Mouse (Mus musculus) C2C12 (cell line): Measurements from ENCODE around the gene Ildr2. TPM values are rescaled to one million over a fixed set of nuclear protein-coding genes. Genes with fewer than 3 reads are reported as not detected.

Experiments used
- H3K27me3 ChIP-seq: one replicate; pipeline ENCODE4 v1.6.1; 2011; ENCODE audit not compliant: control insufficient read depth, insufficient read depth, insufficient read length
- H3K36me3 ChIP-seq: one replicate; pipeline ENCODE4 v1.6.1; 2011; ENCODE audit not compliant: control insufficient read depth, insufficient read depth
- H3K4me3 ChIP-seq: one replicate; pipeline ENCODE4 v1.5.1; 2011; ENCODE audit warnings: mild to moderate bottlenecking, control low read depth; ENCODE audit not compliant: poor library complexity, insufficient read depth, severe bottlenecking
- H3K79me2 ChIP-seq: one replicate; pipeline ENCODE4 v1.6.1; 2011; ENCODE audit not compliant: control insufficient read depth, insufficient read depth
- H3K79me3 ChIP-seq: one replicate; pipeline ENCODE4 v1.6.1; 2011; ENCODE audit warnings: low read depth, control low read depth
- H3ac ChIP-seq: one replicate; pipeline ENCODE3; 2011; ENCODE audit warnings: low read depth; ENCODE audit not compliant: control insufficient read depth, insufficient read length
- CEBPB ChIP-seq: IDR thresholded peaks from one replicate; pipeline ENCODE4 v1.6.1; 2011; ENCODE audit warnings: low read depth, mild to moderate bottlenecking, control low read depth, moderate library complexity
- CTCF ChIP-seq: IDR thresholded peaks from one replicate; pipeline ENCODE4 v1.5.1; 2011; ENCODE audit not compliant: control insufficient read depth, insufficient read depth, insufficient read length
- FOSL1 ChIP-seq: IDR thresholded peaks from one replicate; pipeline ENCODE4 v1.8.0; 2011; ENCODE audit warnings: mild to moderate bottlenecking, low read length; ENCODE audit not compliant: poor library complexity, insufficient read depth, severe bottlenecking
- MAX ChIP-seq: IDR thresholded peaks from one replicate; pipeline ENCODE4 v1.6.1; 2011; ENCODE audit warnings: mild to moderate bottlenecking, control low read depth
- MYOD1 ChIP-seq: IDR thresholded peaks from one replicate; pipeline ENCODE4 v1.6.1; 2011; ENCODE audit warnings: low read depth; ENCODE audit not compliant: control insufficient read depth, insufficient read length
- MYOG ChIP-seq: IDR thresholded peaks from one replicate; pipeline ENCODE4 v1.6.1; 2011; ENCODE audit not compliant: control insufficient read depth, insufficient read length; ENCODE audit errors: extremely low read depth
- USF1 ChIP-seq: IDR thresholded peaks from one replicate; pipeline ENCODE4 v1.6.1; 2011; ENCODE audit warnings: low read depth, mild to moderate bottlenecking, control low read depth, moderate library complexity
- polyA plus RNA-seq: library from polyadenylated mRNA; unstranded; fragments of >200 nt; fragmentation: generic; extraction: Trizol; gene quantifications from one replicate; pipeline ENCODE4 v1.2.1, GENCODE M21; 2012; ENCODE audit warnings: missing spikeins

The Ildr2 gene
- polyA plus RNA-seq, 1 experiment, result 8.8 TPM

DNA sequence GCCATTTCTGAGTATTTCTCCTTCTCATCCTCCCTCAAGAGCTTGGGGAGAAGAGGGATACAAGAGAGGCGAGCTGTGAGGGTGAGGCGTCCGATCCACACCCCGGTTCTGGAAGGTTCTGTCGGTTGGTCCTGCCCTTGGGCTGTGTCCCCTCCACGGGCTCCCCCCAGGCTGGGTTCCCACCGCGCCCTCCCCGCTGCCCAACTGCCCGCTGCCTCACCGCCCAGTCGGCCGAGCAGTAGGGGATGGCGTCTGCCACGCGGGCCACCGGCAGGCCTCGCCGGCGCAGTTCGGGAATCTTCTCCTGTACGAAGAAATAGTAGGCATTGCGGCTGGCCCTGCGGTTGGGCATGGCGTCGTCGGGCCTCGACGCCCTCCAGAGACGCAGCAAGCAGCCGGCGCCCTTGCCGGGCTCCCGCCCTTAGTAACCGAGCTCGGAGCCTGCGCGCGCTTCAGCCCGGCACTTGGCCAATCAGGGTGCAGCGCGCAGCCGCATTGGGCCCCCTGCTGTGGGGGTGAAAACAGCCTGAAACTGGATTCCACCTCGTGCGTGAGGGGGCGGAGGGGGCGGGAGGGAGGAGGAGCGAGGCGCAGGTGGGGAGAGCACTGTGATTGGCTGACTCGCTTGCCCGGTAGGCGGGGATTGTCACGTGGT is 15.5 kb upstream of the Ildr2 start, which contains the start of gene Mael:
TSS of gene Mael (minus strand) at position 433 of the 655 bp plus-strand sequence.
- H3K4me3 ChIP-seq, result no peak within 1 kb of the TSS
- no peaks in the 10 kb centered on the region for H3K27me3 ChIP-seq
- TF ChIP-seq CEBPB, result no peak
- TF ChIP-seq MYOD1, result no peak
- no peak for TF ChIP-seq USF1
- TF ChIP-seq MYOG, result no peak
- no peak for TF ChIP-seq FOSL1
- no peak for TF ChIP-seq CTCF
- no peak for TF ChIP-seq MAX
- no peaks in the 10 kb centered on the region for H3K79me2 ChIP-seq
- no peak within 1 kb of the TSS for H3ac ChIP-seq
- no peaks in the 10 kb centered on the region for H3K36me3 ChIP-seq
- no peaks in the 10 kb centered on the region for H3K79me3 ChIP-seq

DNA sequence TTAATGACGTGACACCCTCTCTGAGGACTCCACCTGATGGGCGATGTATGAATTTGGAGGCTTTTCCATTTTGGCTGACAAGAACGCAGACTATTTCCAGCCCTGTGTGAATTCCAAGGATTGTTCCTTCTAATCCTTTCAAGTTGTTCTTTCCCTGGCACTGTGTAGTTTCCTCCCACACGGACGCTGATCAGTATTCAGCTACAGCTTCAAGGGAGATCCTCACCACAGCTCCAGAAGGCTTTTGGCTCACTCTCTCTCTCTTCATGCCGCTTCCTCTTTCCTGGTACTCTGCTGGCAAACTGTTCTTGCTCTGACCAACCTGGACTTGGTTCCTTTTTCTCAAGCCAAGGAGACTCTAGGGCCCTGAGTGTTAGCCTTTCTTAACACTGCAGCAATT is 9.7 kb upstream of the Ildr2 start:
- Histone ChIP-seq H3K36me3 (no peaks in the 10 kb centered on the region), H3K79me3 (no peaks in the 10 kb centered on the region), H3K79me2 (no peaks in the 10 kb centered on the region), H3ac (no peak overlapping the region), H3K27me3 (no peaks in the 10 kb centered on the region), H3K4me3 (no peak overlapping the region)
- TF ChIP-seq USF1, result no peak
- TF ChIP-seq CEBPB, result no peak
- TF ChIP-seq MAX, result no peak
- no peak for TF ChIP-seq MYOD1
- TF ChIP-seq CTCF, result no peak
- TF ChIP-seq MYOG, result no peak
- no peak for TF ChIP-seq FOSL1

DNA sequence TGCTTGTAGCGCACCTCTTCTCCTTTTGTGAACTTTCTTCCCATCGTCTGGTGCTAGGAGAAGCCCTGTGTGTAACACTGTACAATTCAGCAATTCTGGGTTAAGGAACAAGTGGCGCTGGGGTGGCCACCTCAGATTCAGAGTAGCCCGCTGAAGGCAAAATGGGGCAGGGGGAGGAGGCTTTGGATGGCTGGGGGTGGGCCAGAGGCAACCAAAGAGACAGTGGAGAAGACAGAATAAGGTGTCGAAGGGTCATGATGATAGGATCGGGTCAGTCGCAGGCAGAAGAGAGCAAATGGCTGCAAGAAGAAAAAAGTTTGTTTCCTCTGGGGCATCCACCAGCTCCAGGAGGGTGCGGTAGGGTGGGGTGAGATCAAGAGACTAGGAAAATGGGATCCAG is 1.2 kb downstream of the Ildr2 start:
- Histone ChIP-seq H3K79me2 (peaks cover 16% of the 10 kb centered on the region), H3ac (no peak overlapping the region), H3K36me3 (no peaks in the 10 kb centered on the region), H3K79me3 (peaks cover 2% of the 10 kb centered on the region), H3K4me3 (peak overlapping the region; percentile 11), H3K27me3 (no peaks in the 10 kb centered on the region)
- no peak for TF ChIP-seq MYOG
- TF ChIP-seq CTCF, result no peak
- no peak for TF ChIP-seq FOSL1
- TF ChIP-seq USF1, result no peak
- no peak for TF ChIP-seq CEBPB
- TF ChIP-seq MAX, result no peak
- TF ChIP-seq MYOD1, result no peak

DNA sequence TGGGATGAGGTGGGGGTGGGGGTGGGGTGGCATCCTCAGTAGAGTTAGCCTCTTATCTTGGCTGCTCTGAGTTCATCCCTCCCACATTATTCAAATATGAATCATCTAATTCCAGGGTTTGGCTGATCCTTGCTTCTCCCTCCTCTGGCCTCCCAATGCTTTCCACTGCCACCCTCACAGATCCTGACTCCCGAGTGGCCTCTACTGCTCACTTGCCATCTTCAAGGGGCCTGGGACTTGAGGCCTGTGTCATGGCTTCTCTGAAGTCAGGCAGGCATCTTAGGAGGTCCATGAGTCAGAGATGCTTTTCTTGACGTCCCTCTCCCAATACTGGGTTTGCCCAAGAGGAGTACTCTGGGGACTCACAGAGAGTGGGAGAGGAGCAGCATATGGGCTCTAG is 1.7 kb downstream of the Ildr2 start:
- H3K79me3 ChIP-seq, result peaks cover 2% of the 10 kb centered on the region
- H3K36me3 ChIP-seq, result no peaks in the 10 kb centered on the region
- H3ac ChIP-seq, result no peak overlapping the region
- TF ChIP-seq MYOD1, result peak; percentile 8
- no peak for TF ChIP-seq CEBPB
- no peak overlapping the region for H3K4me3 ChIP-seq
- peaks cover 16% of the 10 kb centered on the region for H3K79me2 ChIP-seq
- no peaks in the 10 kb centered on the region for H3K27me3 ChIP-seq

DNA sequence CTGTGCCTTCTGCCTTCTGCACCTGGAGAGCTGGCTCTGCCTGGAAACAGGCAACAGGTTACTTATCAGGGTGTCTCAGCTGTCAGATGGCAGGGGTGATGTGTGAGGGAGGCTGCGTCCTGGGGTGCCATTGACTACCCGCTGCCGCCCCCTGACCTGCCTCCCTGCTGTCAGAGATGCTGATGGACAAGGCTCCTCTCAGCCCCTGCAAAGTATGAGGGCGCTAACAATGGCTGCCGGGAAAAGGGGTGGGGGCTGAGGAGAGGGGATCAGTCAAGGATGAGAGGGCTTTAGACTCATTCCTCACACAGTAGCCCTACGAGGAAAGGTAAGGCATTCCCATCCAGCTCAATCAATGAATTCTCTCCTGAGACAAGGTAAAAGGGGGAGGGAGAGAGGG is 2.4 kb downstream of the Ildr2 start:
- no peaks in the 10 kb centered on the region for H3K36me3 ChIP-seq
- no peaks in the 10 kb centered on the region for H3K27me3 ChIP-seq
- TF ChIP-seq CTCF (no peak), MYOD1 (no peak), MAX (no peak), FOSL1 (no peak), MYOG (no peak)

DNA sequence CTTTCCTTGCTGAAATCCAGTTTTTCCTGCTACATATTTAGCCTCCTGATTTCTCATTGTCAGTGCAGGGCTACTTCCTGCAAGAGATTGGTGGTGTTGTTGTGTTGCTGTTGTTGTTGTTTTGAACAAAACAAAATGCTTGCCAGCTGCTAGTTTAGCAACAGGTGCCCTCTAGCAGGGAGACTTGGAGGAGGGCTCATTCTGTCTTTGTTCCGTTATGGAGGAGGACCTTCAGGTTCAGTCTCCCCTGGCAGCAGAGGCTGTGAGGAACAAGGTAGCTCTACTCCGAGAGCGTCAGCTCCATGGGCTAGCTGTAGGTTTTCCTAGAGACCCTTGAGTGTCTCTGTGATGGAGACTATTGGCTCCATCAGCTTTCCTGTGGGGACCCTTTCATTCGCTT is 3.0 kb downstream of the Ildr2 start:
- Histone ChIP-seq H3K79me3 (peaks cover 2% of the 10 kb centered on the region), H3K79me2 (peaks cover 16% of the 10 kb centered on the region), H3ac (no peak overlapping the region), H3K4me3 (no peak overlapping the region), H3K27me3 (no peaks in the 10 kb centered on the region), H3K36me3 (no peaks in the 10 kb centered on the region)
- TF ChIP-seq USF1, result no peak
- TF ChIP-seq CTCF, result no peak
- TF ChIP-seq FOSL1, result no peak
- no peak for TF ChIP-seq MYOG
- TF ChIP-seq CEBPB, result no peak
- TF ChIP-seq MYOD1, result no peak
- TF ChIP-seq MAX, result no peak

More for the DNA sequence above, 2.4 kb downstream of the Ildr2 start:
- Histone ChIP-seq H3K4me3 (no peak overlapping the region), H3ac (no peak overlapping the region), H3K79me3 (peaks cover 2% of the 10 kb centered on the region), H3K79me2 (peaks cover 16% of the 10 kb centered on the region)
